Mouse (Mus musculus) midbrain, embryonic 12.5 days (tissue): ENCODE data around the gene Cyp1a1. TPM values are rescaled to one million over a fixed set of nuclear protein-coding genes. Genes with fewer than 3 reads are reported as not detected.

Experiments
- ATAC-seq: fragments of 200-750 bp; cut with Nextera tagmentation; 2 replicates; pipeline ENCODE4 v1.8.0; 2017; ENCODE audit warnings: low read depth, moderate TSS enrichment, moderate library complexity; ENCODE audit not compliant: low FRiP score
- H3K27ac ChIP-seq: fragments of 300-500 bp; sonication (generic); replicated peaks from 2 replicates; pipeline ENCODE4 v1.5.1; 2016; ENCODE audit warnings: mild to moderate bottlenecking
- H3K27me3 ChIP-seq: fragments of 300-500 bp; sonication (generic); 2 replicates; pipeline ENCODE4 v1.6.1; 2016; ENCODE audit warnings: mild to moderate bottlenecking
- H3K36me3 ChIP-seq: fragments of 300-500 bp; sonication (generic); 2 replicates; pipeline ENCODE4 v1.6.1; 2016
- H3K4me1 ChIP-seq: fragments of 300-500 bp; sonication (generic); 2 replicates; pipeline ENCODE4 v1.6.1; 2016
- H3K4me2 ChIP-seq: fragments of 300-500 bp; sonication (generic); replicated peaks from 2 replicates; pipeline ENCODE4 v1.6.1; 2016; ENCODE audit warnings: mild to moderate bottlenecking, moderate library complexity
- H3K4me3 ChIP-seq: fragments of 300-500 bp; sonication (generic); 2 replicates; pipeline ENCODE4 v1.5.1; 2016; ENCODE audit warnings: mild to moderate bottlenecking
- H3K9ac ChIP-seq: fragments of 300-500 bp; sonication (generic); replicated peaks from 2 replicates; pipeline ENCODE4 v1.6.1; 2016; ENCODE audit warnings: mild to moderate bottlenecking, moderate library complexity
- H3K9me3 ChIP-seq: fragments of 300-500 bp; sonication (generic); 2 replicates; pipeline ENCODE4 v1.6.1; 2016; ENCODE audit warnings: mild to moderate bottlenecking
- WGBS: fragments of 180-500 bp; shearing (Covaris S2); methylation state at CpG from one replicate; pipeline ENCODE4 v1.1.7; 2016; 5-methylcytosine and 5-hydroxymethylcytosine counted together
- polyA plus RNA-seq: library from polyadenylated mRNA; unstranded; fragments of >200 nt; fragmentation: Nextera tagmentation; extraction: Ambion mirVana; gene quantifications from 2 replicates; pipeline ENCODE4 v1.2.1, GENCODE M21; 2016

Gene Cyp1a1
- polyA plus RNA-seq, 1 experiment from 2014 or later, result not detected

- H3K4me3 ChIP-seq, result no peak overlapping the region
- H3K36me3 ChIP-seq, result peaks cover 3% of the 10 kb centered on the region; the same call in 1 of the 2 replicates
- 81% methylated on average over 12 of the region's 12 CpGs for WGBS
- H3K4me1 ChIP-seq, result peaks cover 46% of the 10 kb centered on the region
- H3K9me3 ChIP-seq, result no peaks in the 10 kb centered on the region
- no peak overlapping the region for H3K4me2 ChIP-seq
- H3K27me3 ChIP-seq, result peaks cover 9% of the 10 kb centered on the region; the same call in 1 of the 2 replicates
- ATAC-seq, result no peak
- no peak overlapping the region for H3K27ac ChIP-seq
- no peak overlapping the region for H3K9ac ChIP-seq
These were observed 41.1 kb upstream of the Cyp1a1 start for GRCm38 (mm10) chr9:57646551-57647103.

- H3K4me1 ChIP-seq, result peaks cover 42% of the 10 kb centered on the region
- H3K9me3 ChIP-seq, result no peaks in the 10 kb centered on the region
- no peak overlapping the region for H3K27ac ChIP-seq
- no peaks in the 10 kb centered on the region for H3K36me3 ChIP-seq
- WGBS, result 76% methylated on average over 4 of the region's 4 CpGs
- H3K27me3 ChIP-seq, result peaks cover 9% of the 10 kb centered on the region; the same call in 1 of the 2 replicates
- H3K4me2 ChIP-seq, result no peak overlapping the region
- H3K4me3 ChIP-seq, result no peak overlapping the region
- no peak for ATAC-seq
- no peak overlapping the region for H3K9ac ChIP-seq
These were observed 40.2 kb upstream of the Cyp1a1 start for GRCm38 (mm10) chr9:57647286-57648108.

GRCm38 (mm10) chr9:57650130-57650785, 37.5 kb upstream of the Cyp1a1 start:
- ATAC-seq, result no peak
- H3K4me1 ChIP-seq, result peaks cover 37% of the 10 kb centered on the region
- H3K9me3 ChIP-seq, result no peaks in the 10 kb centered on the region
- no peak overlapping the region for H3K4me3 ChIP-seq
- H3K36me3 ChIP-seq, result no peaks in the 10 kb centered on the region
- peaks cover 15% of the 10 kb centered on the region for H3K27me3 ChIP-seq
- H3K9ac ChIP-seq, result no peak overlapping the region
- 0 out of 2 replicates have a peak overlapping the region, but pooled peaks have one; percentile 2 for H3K27ac ChIP-seq
- H3K4me2 ChIP-seq, result no peak overlapping the region
- WGBS, result 95% methylated on average over 6 of the region's 6 CpGs

- no peak for ATAC-seq
- no peaks in the 10 kb centered on the region for H3K9me3 ChIP-seq
- peaks cover 34% of the 10 kb centered on the region for H3K4me1 ChIP-seq
- H3K9ac ChIP-seq, result no peak overlapping the region
- no peak overlapping the region for H3K4me3 ChIP-seq
- H3K36me3 ChIP-seq, result no peaks in the 10 kb centered on the region
- 0 out of 2 replicates have a peak overlapping the region, but pooled peaks have one; percentile 2 for H3K27ac ChIP-seq
- no peak overlapping the region for H3K4me2 ChIP-seq
- 29% methylated on average over 6 of the region's 6 CpGs for WGBS
- peaks cover 15% of the 10 kb centered on the region for H3K27me3 ChIP-seq
These were observed 36.9 kb upstream of the Cyp1a1 start for GRCm38 (mm10) chr9:57650786-57651311.

- no peak overlapping the region for H3K4me2 ChIP-seq
- WGBS, result 51% methylated on average over 9 of the region's 9 CpGs
- peak overlapping the region; percentile 30; the same call in 1 of the 2 replicates for H3K27ac ChIP-seq
- H3K4me1 ChIP-seq, result peaks cover 34% of the 10 kb centered on the region
- peaks cover 13% of the 10 kb centered on the region; the same call in 1 of the 2 replicates for H3K27me3 ChIP-seq
- no peaks in the 10 kb centered on the region for H3K36me3 ChIP-seq
- no peak for ATAC-seq
- H3K9me3 ChIP-seq, result no peaks in the 10 kb centered on the region
- no peak overlapping the region for H3K4me3 ChIP-seq
- H3K9ac ChIP-seq, result no peak overlapping the region
These were observed 35.4 kb upstream of the Cyp1a1 start for GRCm38 (mm10) chr9:57652351-57652750.

- Histone ChIP-seq H3K27me3 (peaks cover 13% of the 10 kb centered on the region; the same call in 1 of the 2 replicates), H3K4me2 (no peak overlapping the region), H3K27ac (peak overlapping the region; percentile 30), H3K9ac (no peak overlapping the region; the same call in 1 of the 2 replicates), H3K9me3 (no peaks in the 10 kb centered on the region), H3K36me3 (no peaks in the 10 kb centered on the region), H3K4me1 (peaks cover 34% of the 10 kb centered on the region), H3K4me3 (no peak overlapping the region)
- peak; percentile 55 for ATAC-seq
- 12% methylated on average over 3 of the region's 3 CpGs for WGBS
These were observed 34.9 kb upstream of the Cyp1a1 start for GRCm38 (mm10) chr9:57652855-57653254.

GRCm38 (mm10) chr9:57653283-57653682, 34.4 kb upstream of the Cyp1a1 start, which contains the start of gene Csk:
TSS of gene Csk (minus strand) at chr9:57653631.
- Histone ChIP-seq H3K27me3 (peaks cover 13% of the 10 kb centered on the region; the same call in 1 of the 2 replicates), H3K4me1 (peaks cover 34% of the 10 kb centered on the region), H3K27ac (peak within 1 kb of the TSS; percentile 30), H3K4me3 (no peak within 1 kb of the TSS), H3K9me3 (no peaks in the 10 kb centered on the region), H3K36me3 (no peaks in the 10 kb centered on the region), H3K9ac (no peak within 1 kb of the TSS; the same call in 1 of the 2 replicates), H3K4me2 (no peak within 1 kb of the TSS)
- WGBS, result 37% methylated on average over 5 of the region's 5 CpGs
- ATAC-seq, result no peak

- peaks cover 13% of the 10 kb centered on the region; the same call in 1 of the 2 replicates for H3K27me3 ChIP-seq
- no peak overlapping the region for H3K4me2 ChIP-seq
- no peak for ATAC-seq
- H3K4me1 ChIP-seq, result peaks cover 34% of the 10 kb centered on the region
- H3K9me3 ChIP-seq, result no peaks in the 10 kb centered on the region
- no peaks in the 10 kb centered on the region for H3K36me3 ChIP-seq
- no peak overlapping the region for H3K4me3 ChIP-seq
- WGBS, result 90% methylated on average over 1 of the region's 1 CpGs
- no peak overlapping the region for H3K9ac ChIP-seq
- H3K27ac ChIP-seq, result no peak overlapping the region
These were observed 32.8 kb upstream of the Cyp1a1 start for GRCm38 (mm10) chr9:57654966-57655365.

GRCm38 (mm10) chr9:57655749-57656148, 32.0 kb upstream of the Cyp1a1 start:
- Histone ChIP-seq H3K4me3 (no peak overlapping the region), H3K4me1 (peaks cover 28% of the 10 kb centered on the region), H3K27ac (no peak overlapping the region), H3K36me3 (no peaks in the 10 kb centered on the region), H3K27me3 (peaks cover 13% of the 10 kb centered on the region; the same call in 1 of the 2 replicates), H3K9me3 (no peaks in the 10 kb centered on the region), H3K4me2 (peak overlapping the region; percentile 45), H3K9ac (peak overlapping the region; percentile 43; the same call in 1 of the 2 replicates)
- 3% methylated on average over 11 of the region's 11 CpGs for WGBS
- ATAC-seq, result peak; percentile 69; the same call in 1 of the 2 replicates

- no peak for ATAC-seq
- no peak overlapping the region for H3K4me3 ChIP-seq
- no peak overlapping the region for H3K27ac ChIP-seq
- H3K4me2 ChIP-seq, result no peak overlapping the region
- no peaks in the 10 kb centered on the region for H3K9me3 ChIP-seq
- peaks cover 23% of the 10 kb centered on the region for H3K4me1 ChIP-seq
- H3K27me3 ChIP-seq, result peaks cover 13% of the 10 kb centered on the region; the same call in 1 of the 2 replicates
- WGBS, result 91% methylated on average over 19 of the region's 19 CpGs
- no peak overlapping the region for H3K9ac ChIP-seq
- H3K36me3 ChIP-seq, result no peaks in the 10 kb centered on the region
These were observed 30.9 kb upstream of the Cyp1a1 start for GRCm38 (mm10) chr9:57656631-57657350.

- WGBS, result 71% methylated on average over 4 of the region's 4 CpGs
- peaks cover 13% of the 10 kb centered on the region; the same call in 1 of the 2 replicates for H3K27me3 ChIP-seq
- no peak overlapping the region for H3K27ac ChIP-seq
- no peaks in the 10 kb centered on the region for H3K9me3 ChIP-seq
- H3K4me1 ChIP-seq, result peaks cover 15% of the 10 kb centered on the region
- H3K36me3 ChIP-seq, result no peaks in the 10 kb centered on the region
- H3K4me2 ChIP-seq, result no peak overlapping the region
- no peak overlapping the region for H3K4me3 ChIP-seq
- no peak overlapping the region for H3K9ac ChIP-seq
- no peak for ATAC-seq
These were observed 29.9 kb upstream of the Cyp1a1 start for GRCm38 (mm10) chr9:57657843-57658242.
